Mouse (Mus musculus) heart, adult 8-10 months (tissue): ENCODE data around the gene Abcf2. TPM values are rescaled to one million over a fixed set of nuclear protein-coding genes. Genes with fewer than 3 reads are reported as not detected.
"Not testable (repeated sequence)": the region's sequence is repeated elsewhere in the genome, so short reads cannot be mapped to it uniquely, and the experiment has no call there.

Source experiments
- DNase-seq: peaks from one replicate; pipeline ENCODE4 v3.0.0; 2022; ENCODE audit warnings: low spot score
- total RNA-seq, 4 experiments: library from RNA; stranded (reverse); gene quantifications; 2 replicates each; pipeline ENCODE4 v1.2.4; 2022

Abcf2 gene
- total RNA-seq, 4 experiments from 2014 or later, result 53.6 to 60.6 (median 56.2) TPM

DNA sequence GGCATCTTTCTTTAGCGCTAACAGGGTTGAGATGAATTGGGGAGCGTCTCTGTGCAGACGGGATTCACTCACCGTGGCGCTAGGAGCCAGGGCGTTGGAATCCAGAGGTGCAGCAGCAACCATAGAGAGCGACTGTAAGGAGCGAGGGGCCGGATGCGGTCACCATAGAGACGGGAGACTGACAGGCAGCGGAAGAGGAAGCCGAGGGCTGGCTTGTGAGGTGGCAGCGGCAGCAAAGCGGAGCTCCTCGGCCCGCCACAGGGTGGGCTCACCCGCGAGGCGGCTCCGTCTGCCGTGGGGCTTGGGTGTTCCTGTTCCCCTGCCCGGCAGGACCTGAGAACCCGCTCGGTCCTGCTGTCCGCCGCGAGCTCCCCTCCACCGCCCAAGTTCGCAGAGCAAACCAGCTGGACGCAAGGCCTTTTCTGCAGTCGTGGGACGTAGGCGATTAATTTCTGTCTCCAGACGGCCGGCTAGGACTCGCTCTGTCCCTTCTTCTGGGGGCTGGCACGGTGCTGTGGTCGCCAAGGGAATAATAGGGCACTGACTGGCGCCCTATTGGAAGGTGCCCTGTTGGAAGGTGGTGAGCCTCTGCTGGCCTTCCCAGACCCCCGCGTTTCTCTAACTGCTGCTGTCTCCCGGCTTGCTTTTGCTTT is 9.4 kb upstream of the Abcf2 start, which contains the start of gene Chpf2:
Gene Chpf2 (plus strand): TSS at position 195 of the 653 bp plus-strand sequence.
- DNase-seq, result peak; percentile 81

DNA sequence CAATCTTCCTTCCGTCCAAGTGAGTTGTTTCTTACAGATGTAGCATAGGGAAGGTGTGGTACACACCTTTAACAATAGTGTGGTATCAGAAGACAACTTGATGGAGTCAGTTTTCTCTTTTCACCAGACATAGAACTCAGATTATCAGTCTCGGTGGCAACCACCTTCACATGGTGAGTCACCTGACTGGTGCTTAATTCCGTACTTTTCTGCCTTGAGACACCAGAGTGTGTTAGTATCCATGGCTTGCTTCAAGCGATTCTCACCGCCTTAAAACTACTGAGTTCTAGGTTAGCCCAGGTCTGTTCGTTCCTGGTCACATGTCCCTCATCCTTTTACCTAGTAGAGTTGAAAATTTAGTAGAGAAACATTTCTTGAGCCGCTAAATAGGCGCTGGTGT is 8.8 kb upstream of the Abcf2 start:
- no peak for DNase-seq

DNA sequence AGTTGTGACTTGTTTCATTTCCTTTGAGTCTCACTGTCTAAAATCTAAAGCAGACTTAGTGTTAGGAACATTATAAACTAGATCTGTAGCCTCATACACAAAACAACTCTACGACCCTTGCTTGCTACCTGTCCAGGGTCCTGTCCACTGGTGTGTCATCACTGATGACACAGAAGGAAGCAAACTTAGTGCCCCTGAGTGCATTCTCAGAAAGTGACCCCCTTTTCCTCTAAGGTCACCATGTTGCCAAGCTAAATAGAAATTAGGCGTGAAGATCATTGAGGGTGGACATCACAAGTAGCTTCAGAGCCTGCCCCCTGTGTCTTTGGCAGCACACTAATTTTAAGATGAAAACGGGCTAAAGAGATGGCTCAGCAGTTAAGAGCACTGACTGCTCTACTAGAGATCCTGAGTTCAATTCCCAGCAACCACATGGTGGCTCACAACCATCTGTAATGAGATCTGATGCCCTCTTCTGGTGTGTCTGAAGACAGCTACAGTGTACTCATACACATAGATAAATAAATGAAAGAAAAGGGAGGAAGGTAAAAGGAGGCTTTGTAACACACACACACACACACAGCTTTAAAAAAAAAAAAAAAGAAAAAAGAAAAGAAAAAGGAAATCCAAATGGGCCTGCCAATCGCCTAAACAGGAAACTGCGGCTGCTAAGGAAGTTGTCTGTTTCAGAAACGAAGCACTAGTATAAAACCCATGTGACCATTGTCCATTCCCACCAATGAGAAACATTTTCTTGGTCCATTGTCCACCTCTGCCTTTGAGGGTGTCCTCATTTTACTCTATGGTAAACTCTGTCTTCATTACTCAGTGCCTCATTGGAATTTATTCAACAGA is 1.1 kb upstream of the Abcf2 start:
- no peak for DNase-seq

DNA sequence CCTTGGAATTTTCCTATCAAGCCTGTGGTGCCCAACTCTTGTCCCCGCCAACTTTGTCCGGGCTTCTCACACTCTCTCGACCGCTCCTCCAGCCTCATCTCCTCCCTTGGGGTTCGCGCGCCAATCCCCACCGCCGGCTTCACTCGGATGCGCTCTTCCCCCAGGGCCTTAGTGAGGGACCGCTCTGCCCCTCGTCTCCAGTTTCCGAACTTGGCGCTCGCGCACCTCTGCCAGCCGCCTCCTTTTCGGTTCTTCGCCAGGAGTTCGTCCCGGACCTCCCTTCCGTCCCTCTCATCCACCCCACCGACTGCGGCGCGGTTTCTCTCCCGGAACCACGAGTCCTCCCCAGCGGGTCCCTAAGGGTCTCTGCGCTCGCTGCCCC is 475 bp downstream of the Abcf2 start:
- no peak for DNase-seq

DNA sequence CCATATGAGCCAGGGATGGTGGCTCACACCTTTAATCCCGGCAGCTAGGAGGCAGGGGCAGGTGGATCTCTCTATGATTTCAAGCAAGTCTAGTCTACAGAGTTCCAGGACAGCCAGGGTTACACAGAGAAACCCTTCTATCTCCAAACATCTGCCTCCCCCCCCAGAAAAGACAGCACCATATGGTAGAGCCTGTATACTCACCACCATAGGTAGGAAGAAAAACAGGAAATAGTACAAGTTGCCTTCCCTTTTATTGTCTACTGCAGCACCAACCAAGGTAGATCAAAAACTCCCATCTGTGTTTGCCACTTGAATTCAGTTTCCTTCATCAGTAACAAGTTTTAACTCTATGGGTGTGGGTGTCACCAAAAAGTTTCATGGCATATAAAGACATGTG is 1.3 kb downstream of the Abcf2 start:
- no peak for DNase-seq

DNA sequence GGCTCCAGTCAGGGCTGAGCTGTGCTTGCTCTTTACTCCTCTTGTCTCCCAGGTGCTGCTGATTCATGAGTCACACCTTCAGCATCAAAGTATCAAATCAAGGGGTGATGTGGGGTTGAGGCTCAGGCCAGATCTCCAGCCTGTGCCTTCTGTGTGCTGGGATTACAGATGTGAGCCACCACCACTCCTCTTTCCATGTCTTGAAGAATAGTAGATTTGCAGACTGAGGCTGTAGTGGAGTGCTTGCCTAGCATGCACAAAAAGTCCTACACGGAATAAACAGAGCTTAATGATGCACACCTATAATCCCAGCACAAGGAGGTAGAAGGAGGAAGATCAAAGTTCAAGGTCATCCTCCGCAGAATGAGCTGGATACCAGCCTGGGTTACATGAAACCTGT is 20.6 kb downstream of the Abcf2 start, which contains the start of gene 4931409K22Rik:
Gene 4931409K22Rik (minus strand): TSS at position 101 of the 400 bp plus-strand sequence.
- no peak for DNase-seq

DNA sequence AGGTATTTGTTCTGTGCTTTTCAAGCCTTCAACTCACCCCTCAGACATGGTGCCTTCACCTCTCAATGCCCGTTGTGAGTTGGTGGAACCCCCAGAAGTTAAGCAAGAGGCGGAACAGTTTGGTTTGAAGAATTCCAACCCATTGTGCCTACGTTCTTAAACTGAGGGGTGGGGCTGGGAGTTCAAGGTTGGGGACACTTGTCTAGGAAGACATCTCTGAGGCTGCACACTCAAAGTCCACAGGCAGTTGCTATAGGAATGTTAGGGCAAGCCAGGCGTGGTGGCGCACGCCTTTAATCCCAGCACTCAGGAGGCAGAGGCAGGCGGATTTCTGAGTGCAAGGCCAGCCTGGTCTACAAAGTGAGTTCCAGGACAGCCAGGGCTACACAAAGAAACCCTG is 21.9 kb downstream of the Abcf2 start:
- DNase-seq, result not testable (repeated sequence)

DNA sequence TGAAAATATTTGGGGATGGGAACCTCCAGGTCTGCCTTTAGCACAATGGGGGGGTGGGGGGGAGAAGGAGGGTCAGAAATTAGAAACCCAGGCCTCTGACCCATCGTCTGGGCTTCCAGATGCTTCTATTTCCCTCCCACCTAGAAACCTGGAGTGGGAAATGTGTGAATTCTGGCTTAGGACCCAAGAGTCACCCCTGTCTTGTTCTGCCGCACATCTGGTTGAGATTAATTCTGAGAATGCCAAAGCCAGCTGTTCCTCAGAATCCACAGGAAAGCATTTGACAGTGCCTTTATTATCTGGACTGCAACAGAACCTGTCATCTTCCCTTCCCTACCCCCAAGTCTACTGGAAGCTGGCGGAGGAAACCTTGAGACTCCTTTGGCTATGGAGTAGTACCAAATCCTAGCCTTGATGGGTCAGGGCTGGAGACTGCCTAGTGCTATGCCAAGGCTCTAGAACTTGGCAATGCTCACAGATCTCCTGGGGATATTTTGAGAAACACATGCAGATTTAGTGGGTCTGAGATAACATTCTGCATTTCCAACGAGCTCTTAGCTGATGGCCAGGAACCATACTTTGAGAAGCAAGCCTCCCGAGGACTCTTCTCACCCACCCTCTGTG is 23.5 kb downstream of the Abcf2 start:
- DNase-seq, result no peak

DNA sequence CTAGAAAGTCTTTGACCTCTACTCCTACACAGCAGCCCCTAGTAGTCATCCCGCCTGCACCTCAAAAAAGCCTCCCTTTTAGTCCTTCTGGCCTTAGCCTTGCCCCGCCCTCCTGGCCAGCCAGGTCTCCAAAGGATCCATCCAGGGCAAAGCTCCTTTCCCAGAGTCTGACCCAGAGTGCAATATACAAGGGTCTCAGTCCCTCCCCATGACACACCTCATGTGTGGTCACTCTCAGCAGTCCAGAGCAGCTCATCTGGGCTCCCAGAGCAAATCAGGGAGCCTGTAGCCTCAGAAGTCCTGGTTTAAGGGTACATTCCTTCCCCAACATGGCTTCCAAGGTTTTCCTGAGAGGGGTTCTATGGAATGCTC is 26.0 kb downstream of the Abcf2 start:
- no peak for DNase-seq

DNA sequence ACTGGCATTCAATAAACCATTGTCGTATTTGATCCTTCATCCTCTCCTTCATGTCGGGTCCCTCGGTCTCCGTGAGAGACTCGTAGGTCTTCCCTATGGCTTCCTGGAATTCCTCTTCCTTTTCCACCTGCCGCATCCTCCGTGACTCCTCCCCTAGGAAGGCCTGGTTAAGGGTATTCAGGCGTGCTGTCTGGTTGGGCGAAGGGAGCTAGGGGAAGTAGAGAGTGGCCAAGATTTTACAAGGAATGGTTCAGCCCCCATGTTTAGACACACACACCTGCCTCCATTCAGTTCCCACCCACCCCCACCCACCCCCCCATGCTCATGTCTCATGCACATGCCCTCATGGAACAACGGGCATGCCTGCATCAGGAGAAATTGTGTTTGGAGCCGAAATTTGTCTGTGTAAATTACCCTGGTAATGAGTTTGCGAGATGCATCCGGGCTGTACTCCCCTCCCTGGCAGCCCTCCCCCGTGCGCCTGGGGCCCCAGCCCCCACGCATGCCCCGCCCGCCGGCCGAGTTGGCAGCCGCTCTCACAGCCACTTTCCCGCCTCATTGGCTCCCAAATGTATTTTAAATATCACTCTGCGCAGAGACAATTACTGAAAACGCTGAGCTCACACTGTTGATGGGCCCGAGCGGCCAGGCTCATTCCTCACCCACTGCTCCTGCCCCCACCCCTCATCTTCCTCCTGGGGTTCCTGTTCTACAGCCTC is 26.5 kb downstream of the Abcf2 start:
- no peak for DNase-seq

DNA sequence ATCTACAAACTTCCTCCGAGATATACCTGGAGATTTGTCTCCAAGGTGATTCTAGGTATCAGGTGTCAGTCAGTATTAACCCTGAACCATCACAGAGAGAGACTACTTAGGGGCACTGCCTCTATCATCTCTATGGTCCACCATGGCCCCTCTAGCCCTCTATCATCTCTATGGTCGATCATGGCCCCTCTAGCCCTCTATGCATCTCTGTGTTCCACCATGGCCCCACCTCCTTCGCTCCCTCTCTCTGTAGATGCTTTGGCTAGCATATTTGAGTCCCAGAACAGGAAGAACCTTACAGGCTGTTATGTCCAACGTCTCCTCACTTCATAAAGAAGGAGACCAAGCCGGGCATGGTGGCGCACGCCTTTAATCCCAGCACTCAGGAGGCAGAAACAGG is 34.6 kb downstream of the Abcf2 start:
- DNase-seq, result no peak

DNA sequence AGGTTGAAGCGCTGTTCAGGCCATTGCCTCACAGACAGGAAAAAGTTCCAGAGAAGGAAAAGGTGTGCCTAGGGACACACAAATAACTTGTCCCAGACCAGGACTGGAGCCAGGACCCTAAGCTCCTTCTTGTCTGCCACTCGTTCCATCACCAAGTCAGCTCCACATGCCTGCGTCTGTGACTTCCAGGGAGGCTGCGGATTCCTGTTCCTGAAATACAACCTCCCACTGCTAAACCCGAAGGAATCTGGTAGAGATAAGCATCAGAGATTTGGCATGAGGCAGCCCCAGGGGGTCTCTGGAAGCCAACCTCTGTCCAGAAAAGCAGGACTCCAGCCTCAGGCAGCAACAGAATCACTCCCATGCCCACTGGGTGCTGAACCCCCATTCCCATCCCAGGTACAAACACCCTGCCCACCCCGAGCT is 36.1 kb downstream of the Abcf2 start:
- DNase-seq, result no peak

DNA sequence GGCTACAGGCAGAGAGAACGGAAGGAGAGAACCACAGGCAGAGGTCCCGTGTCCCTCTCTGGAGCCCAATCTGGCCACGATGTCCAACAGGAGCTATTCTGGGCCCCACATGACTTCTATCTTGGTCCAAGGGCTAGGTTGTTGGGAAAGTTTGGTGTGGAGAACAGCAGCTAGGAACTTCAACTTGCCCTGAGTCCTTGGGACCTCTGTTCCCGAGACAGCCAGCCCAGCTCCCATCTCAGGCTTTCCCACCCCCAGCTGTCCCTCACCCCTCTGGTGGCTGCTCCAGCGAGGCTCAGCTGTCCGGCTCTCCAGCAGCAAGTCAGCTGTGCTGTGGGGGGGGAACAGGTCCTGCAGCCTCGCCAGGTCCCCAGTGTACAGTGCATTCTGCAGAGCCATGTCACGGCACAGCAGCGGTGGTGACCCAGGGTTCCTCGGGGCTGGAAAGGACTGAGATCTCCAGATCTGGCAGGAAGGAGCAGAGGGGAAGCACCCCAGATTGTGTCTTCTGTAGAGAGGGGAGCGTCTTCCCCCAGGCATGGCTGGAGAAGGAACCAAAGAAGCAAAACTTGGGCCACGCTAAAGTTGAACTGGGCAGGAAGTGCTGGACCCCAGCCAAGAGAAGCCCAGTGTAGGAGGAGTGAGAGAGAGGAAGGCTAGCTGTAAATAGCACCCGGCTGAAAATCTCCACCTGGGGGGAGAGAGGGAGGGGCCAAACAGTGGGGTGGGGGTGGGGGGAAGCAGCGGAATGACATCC is 36.7 kb downstream of the Abcf2 start, which contains the start of gene Asb10:
Gene Asb10 (minus strand): TSS at position 592 of the 757 bp plus-strand sequence.
- peak; percentile 76 for DNase-seq

DNA sequence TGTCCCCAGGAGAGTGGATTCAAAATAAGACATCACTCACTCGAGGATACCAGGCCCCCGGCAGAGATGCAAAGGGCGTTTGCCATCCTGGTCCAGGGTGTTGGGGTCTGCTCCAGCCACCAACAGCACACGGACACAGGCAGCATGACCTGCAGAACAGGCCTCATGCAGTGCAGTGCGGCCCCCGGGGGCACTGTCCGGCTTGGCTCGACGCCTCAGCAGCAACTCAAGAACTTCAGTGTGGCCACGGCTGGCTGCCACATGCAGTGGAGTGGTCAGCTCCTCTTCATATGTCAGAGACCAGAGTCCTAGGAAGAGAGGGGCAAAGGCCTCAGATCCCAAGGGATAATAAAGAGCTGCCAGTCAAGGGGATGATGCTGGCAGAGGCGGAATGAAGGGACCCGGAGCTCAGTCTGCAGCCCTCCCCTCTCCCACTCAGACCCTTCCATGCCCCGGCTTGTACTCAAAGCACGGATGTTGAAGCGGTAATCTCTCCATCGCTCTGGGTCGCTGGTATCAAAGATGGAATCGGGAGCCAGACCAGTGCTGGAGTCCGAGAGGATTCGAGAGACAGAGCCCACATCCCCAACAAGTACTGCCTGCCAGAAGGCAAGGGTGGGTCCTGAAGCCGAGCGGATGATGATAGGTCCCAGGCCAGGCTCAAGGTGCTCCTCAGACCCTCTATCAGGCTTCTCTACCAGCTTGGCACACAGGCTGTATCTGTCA is 37.5 kb downstream of the Abcf2 start:
- no peak for DNase-seq

DNA sequence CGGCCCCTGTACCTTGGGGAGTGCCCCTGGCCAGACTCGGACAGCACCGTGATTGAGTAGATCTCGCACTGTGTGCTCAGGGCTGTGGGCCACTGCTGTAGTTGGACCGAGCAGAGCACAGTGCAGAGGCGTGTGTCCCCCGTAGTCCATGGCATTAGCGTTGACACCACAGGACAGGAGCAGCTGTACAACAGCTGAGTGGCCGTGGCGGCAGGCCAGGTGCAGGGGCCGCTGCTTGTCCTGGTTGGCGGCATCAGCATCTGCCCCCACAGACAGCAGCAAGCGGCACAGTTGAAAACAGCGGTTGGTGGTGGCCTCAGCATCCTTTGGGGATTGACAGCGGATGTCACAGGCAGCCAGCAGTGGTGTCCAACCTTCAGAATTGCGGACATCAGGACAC is 39.6 kb downstream of the Abcf2 start:
- no peak for DNase-seq

DNA sequence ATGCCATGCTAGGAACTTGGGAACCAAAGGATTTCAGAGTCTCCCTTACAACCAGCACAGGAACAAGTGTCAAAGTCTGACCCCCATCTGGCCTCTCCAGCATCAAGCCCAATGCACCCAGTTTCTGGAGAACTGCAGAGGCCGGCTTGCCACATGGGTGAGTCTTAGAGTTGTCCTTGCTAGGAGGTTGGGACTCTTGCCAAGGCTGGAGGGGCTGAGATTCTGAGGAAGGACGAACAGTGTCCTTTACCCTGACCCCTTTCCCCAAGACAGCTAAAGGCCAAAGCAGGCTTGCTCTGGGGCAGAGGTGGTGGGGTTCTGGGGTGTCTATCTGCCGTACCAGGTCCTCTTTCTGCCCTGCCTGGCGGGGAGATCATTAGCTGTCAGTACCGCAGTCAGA is 40.8 kb downstream of the Abcf2 start:
- no peak for DNase-seq

DNA sequence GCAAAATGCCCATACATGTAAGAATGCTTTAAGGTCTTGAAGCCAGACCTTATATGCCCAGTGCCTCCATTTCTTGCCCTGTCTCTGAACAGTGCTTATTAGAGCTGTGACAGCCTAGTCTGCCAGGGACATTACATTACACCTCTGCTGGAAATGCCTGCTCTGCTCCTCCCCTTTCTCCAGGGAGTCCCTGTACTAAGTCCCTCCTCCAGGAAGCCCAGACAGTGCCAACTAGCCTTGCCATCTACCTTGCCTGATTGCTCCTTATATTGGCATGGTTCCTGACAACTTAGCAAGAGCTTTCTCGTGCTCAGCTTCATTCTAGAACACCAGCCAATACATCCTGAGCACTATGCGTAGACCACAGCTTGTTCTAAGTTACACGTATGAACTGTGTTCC is 41.5 kb downstream of the Abcf2 start:
- no peak for DNase-seq

DNA sequence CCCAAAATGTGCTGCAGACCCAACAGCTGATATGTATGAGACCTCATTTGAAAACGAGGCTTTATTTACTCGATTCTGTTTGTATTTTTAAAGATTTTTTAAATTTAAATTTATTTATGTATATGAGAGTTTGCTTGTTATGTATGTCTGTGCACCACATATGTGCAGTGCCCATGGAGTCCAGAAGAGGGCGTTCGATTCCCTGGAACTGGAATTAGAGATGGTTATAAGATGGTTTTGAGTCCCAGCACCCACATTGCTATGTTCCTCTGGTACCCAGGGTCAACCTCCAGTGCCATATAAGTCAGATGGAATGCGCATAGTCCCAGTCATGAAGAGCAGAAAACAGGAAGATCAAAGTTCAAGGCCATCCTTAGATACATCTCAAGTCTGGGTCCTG is 43.0 kb downstream of the Abcf2 start:
- DNase-seq, result no peak

DNA sequence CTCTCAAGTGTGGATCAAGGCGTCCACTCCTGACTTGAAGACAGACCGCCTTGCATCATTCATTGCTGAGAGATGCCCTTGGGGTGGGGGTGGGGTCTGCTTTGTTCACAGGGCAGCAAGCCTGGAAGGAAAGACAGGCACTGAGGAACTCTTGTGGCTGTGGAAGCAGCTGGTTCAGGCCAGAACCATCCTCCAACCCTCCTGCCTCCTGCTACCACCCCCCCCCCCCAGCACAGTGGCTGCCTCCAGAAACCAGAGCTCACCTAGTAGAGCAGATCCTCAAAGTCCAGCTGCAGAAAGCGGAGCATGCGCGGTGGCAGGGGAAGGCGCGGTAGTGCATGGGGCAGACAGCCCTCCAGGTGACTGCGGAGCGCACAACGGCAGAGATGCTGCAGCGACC is 43.9 kb downstream of the Abcf2 start:
- no peak for DNase-seq

DNA sequence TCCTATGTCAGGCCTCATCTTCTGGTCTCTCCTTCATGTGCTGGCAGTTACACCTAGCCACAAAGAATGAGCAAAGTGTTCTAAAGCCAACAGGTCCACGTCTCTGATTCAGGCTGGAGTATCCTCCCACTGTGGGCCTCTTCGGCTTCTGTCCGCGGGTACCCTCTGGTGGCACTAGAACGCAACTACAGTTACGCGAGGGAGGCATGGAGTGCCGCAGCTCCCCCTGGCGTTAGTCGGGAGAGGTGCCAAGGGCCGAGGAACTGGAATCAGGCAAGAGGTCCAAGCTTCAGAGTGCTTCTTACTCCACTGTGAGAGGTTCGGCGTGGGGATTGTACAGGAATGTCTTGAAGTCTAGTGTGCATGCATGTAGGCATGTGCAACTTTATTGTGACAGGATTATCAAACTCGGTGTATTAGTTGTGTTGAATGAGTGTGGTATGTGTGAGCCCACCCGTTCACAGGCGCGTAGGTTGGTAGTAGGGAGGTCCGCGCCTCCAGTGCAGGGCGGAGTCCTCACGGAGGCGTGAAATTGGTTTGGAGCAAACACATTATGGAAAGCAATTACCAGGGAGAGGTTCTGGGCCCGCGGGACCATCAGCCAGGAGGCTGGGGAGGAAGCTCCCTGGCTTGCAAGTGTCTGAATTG is 47.1 kb downstream of the Abcf2 start:
- peak; percentile 92 for DNase-seq
